Mouse (Mus musculus): ENCODE data around the gene Cldn24. TPM values are rescaled to one million over a fixed set of nuclear protein-coding genes. Genes with fewer than 3 reads are reported as not detected.
A peak's percentile ranks its signal among the peaks of the same experiment; 100 is the strongest.

The Cldn24 gene
- total RNA-seq, 2 experiments from 2014 or later: not detected

DNA sequence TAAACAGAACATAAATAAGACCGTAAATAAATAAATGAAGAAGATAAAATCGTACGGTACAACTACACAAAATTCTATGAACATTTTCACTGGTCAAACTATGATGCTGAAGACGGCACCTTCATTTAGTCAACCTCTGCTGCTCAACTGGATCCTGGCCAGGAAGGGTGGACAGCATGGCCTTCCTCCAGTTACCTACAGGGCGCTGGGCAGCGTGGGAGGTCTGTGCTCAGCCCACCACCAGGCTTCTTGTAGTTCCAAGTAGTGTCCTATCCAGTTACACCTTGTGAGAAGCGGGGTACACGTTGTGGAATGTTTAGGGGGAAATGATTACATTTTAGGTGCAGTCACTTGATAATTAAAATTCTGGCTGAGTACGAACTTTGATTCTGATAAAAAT, 5.0 kb downstream of the Cldn24 start:
- DNase-seq: no peak

- DNase-seq: no peak
These were observed 10.7 kb downstream of the Cldn24 start for GRCm38 (mm10) chr8:47832616-47833015.

DNA sequence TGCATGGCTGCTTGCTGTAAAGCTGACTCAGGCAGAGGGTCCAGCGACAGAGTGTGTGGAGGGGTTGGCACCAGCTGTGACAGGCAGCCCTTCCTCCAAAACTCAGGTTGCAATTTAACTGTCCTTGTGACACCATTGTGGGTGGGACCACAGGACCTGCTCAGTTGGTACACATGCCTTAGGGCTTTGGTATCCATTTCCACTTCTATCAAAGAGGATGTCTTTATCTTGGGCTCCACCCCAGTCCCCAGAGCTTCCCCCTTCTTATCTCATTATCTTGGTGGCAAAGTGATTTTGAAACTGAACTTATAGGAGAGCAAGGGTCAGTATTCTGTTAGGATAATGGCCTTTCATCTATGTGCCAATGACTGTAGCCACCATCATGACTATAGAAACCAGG, 12.0 kb downstream of the Cldn24 start:
- DNase-seq: no peak

- DNase-seq: no peak
These were observed 21.1 kb downstream of the Cldn24 start for GRCm38 (mm10) chr8:47843063-47843462.

DNA sequence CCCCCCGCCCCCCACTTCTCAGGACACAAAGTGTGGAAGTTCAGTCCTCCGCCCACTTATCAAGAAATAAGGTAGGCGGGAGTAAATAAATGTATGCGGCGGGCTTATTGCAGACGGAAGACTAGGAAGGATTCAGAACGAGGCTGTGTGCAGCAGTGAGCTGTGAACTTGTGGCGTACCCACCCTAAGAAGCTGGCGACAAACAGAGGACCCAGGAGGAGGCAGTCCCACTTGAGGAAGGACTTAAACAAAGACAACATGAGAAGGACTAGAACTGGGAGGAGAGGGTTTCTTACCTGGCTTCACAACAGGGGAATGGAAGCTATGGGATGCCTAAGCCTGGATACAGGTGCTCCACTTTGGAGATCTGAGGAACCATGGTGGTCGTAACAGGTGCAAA, 21.7 kb downstream of the Cldn24 start:
- DNase-seq: no peak

- DNase-seq: no peak
These were observed 24.0 kb downstream of the Cldn24 start for GRCm38 (mm10) chr8:47845956-47846355.

GRCm38 (mm10) chr8:47847161-47847560, 25.2 kb downstream of the Cldn24 start:
- no peak for DNase-seq

- DNase-seq: no peak
These were observed 26.0 kb downstream of the Cldn24 start for GRCm38 (mm10) chr8:47847931-47848330.

DNA sequence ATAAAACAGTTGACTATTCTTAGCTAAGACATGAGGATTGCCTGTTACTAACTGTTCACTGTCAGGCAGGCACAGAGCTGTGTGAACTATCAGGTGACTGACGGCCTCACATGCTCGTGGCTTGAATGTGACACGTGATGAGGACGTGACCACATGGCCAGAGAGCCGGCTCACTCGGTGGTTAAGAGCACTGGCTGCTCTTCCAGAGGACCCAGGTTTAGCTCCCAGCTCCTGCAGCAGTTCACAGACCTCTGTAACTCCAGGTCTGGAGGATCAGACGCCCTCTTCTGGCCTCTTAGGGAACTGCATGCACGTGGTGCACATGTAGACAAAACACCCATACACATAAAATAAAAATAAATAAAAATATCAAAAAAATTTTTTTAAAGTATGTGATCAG, 27.9 kb downstream of the Cldn24 start:
- DNase-seq: no peak

- peak; percentile 80 to 88 for DNase-seq
These were observed 30.0 kb downstream of the Cldn24 start for GRCm38 (mm10) chr8:47851824-47852502.

GRCm38 (mm10) chr8:47852737-47853136, 30.8 kb downstream of the Cldn24 start:
- no peak for DNase-seq

GRCm38 (mm10) chr8:47853356-47853755, 31.4 kb downstream of the Cldn24 start:
- DNase-seq: peak in 1 of 2 experiments; percentile 29

GRCm38 (mm10) chr8:47859259-47859658, 37.3 kb downstream of the Cldn24 start:
- no peak for DNase-seq

- DNase-seq: no peak
These were observed 44.6 kb downstream of the Cldn24 start for GRCm38 (mm10) chr8:47866568-47866967.

DNA sequence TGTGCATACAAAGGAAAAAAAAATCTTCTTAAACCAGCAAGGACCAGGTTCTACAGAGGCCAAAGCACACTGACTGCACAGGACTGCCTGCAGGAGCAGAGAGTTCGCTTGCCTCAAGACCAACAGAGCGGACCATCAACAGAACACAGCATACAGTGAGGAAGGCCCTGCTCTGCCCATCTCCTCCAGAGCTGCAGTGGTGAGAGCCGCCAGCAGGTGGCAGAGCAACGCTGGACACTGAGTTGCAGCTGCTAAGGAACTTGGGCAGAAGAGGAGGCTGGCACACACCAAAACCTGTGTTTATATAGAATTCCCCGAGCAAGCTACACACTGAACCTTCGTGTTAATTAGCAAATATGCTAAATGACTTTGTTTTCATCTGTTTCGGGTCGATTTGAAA, 45.1 kb downstream of the Cldn24 start:
- peak; percentile 79 to 93 for DNase-seq

Other genes with a start within 250 kb of the Cldn24 start
- gene Ing2, start 146.6 kb upstream of the Cldn24 start, total RNA-seq (2021): 1 to 10 TPM; 3.8 to 4.1 TPM
- gene Cdkn2aip, start 108.2 kb upstream of the Cldn24 start, total RNA-seq (2021): 1 to 10 TPM; 9.0 to 9.1 TPM
- gene Cldn22, start 2.3 kb downstream of the Cldn24 start, total RNA-seq (2021): under 1 TPM in 1 of 2 experiments, not detected in 1; 0.49 TPM
- 10 to 100 TPM; 24.6 to 24.7 TPM for gene Wwc2, start 168.8 kb downstream of the Cldn24 start, total RNA-seq (2021)

All from heart, adult 18-20 months (tissue).